Mouse (Mus musculus): Measurements from ENCODE around the gene Gm20830.
"Not testable (repeated sequence)": the region's sequence is repeated elsewhere in the genome, so short reads cannot be mapped to it uniquely, and the experiment has no call there.

Gm20830 gene

DNA sequence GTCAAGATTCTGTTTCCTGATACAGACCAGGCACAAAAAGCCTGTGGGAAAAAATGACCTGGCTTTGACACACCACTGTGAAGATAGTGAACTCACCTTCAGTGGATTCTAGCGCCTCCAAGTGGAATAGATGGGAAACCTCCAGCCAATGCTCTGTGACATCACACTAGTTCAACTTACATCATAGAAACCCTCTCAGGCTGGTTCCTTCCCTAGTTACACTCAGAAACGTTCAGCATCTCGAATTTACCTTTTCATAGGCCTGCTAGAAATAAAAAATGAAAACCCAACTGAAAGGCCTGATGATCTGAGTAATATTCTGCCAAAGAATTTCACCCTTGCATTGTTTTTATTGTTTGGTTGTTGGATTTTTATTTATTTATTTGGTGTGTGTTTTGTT, at the start of gene Gm20830:
Gm20830 (minus strand) TSS at position 101 of the 400 bp plus-strand sequence.
- not testable (repeated sequence) for DNase-seq (ENCODE audit: low spot score)

Measured in left cerebral cortex, adult 11 months (tissue).